Mouse (Mus musculus): ENCODE data around the gene Ubxn10. TPM values are rescaled to one million over a fixed set of nuclear protein-coding genes. Genes with fewer than 3 reads are reported as not detected.

Gene Ubxn10
- polyA plus RNA-seq (2015; fragmentation: Nextera tagmentation; extraction: Ambion mirVana), result 4.3 and 10.3 TPM in 2 replicates

DNA sequence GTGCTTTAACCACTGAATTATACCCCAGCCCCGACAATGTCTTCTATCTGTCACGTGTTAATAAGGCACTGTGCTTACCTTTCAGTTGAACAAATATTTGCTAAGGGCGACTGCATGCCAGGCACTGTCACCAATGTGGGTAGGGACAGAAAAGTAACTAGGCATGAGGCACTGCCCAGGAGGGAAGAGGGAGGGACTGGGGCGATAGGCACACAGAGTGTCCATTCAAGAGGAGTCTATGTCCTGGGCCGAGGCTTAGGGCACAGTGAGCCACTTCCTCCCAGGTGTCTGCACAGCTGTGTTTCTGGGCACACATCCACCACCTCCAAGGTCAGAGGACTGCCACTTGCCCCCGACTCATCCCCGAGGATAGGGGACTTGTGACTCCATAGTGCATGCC, at the start of gene Ubxn10:
Gene Ubxn10, minus strand, starts transcription at position 137 of the 400 bp plus-strand sequence.
- ATAC-seq (ENCODE audit: insufficient number of reproducible peaks, low FRiP score, low TSS enrichment, low read depth), result no peak
- H3K27ac ChIP-seq (replicated peaks), result no peak within 1 kb of the TSS

DNA sequence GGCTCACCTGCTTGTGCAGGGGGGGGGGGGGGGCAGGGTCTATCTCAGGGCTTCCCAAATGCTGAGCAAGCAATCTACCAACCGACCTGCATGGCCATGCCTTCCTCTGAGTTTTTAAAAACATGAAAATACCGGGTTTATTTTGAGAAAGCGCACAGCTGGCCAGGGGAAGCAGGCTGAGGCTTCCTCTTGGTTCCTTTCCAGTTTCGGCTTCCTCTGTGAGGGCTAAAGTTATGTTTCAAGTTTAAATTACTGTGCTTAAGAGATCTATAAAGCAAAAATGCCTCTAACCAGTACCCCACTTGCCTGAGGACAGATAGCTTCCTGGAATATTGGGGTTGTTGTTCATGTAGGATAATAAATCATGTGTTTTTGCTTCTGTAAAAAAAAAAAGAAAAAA, 49.2 kb upstream of the Ubxn10 start:
- 42% methylated on average over 4 of the region's 4 CpGs for WGBS
- Histone ChIP-seq H3K36me3 (no peaks in the 10 kb centered on the region), H3K4me1 (0 out of 2 replicates have a peak, but pooled peaks cover 4% of the 10 kb centered on the region), H3K9me3 (replicated peaks) (no peaks in the 10 kb centered on the region), H3K9ac (no peak overlapping the region), H3K4me2 (replicated peaks) (no peak overlapping the region), H3K27me3 (no peaks in the 10 kb centered on the region), H3K4me3 (replicated peaks) (no peak overlapping the region), H3K27ac (replicated peaks) (no peak overlapping the region)
- ATAC-seq (ENCODE audit: insufficient number of reproducible peaks, low FRiP score, low TSS enrichment, low read depth), result no peak

More for the DNA sequence above, at the start of gene Ubxn10:
- peaks cover 9% of the 10 kb centered on the region for H3K4me1 ChIP-seq
- 59% methylated on average over 7 of the region's 7 CpGs for WGBS
- no peaks in the 10 kb centered on the region for H3K27me3 ChIP-seq
- no peak within 1 kb of the TSS for H3K4me3 ChIP-seq (replicated peaks)
- no peak within 1 kb of the TSS for H3K4me2 ChIP-seq (replicated peaks)
- H3K36me3 ChIP-seq, result no peaks in the 10 kb centered on the region
- H3K9me3 ChIP-seq (replicated peaks), result no peaks in the 10 kb centered on the region
- H3K9ac ChIP-seq, result no peak within 1 kb of the TSS

GRCm38 (mm10) chr4:138785721-138786120, 48.8 kb upstream of the Ubxn10 start:
- Histone ChIP-seq H3K36me3 (no peaks in the 10 kb centered on the region), H3K9ac (no peak overlapping the region), H3K4me1 (0 out of 2 replicates have a peak, but pooled peaks cover 4% of the 10 kb centered on the region), H3K27ac (replicated peaks) (no peak overlapping the region), H3K9me3 (replicated peaks) (no peaks in the 10 kb centered on the region), H3K4me3 (replicated peaks) (no peak overlapping the region), H3K4me2 (replicated peaks) (no peak overlapping the region), H3K27me3 (no peaks in the 10 kb centered on the region)
- 61% methylated on average over 4 of the region's 4 CpGs for WGBS
- no peak for ATAC-seq (ENCODE audit: insufficient number of reproducible peaks, low FRiP score, low TSS enrichment, low read depth)

- Histone ChIP-seq H3K27ac (replicated peaks) (no peak overlapping the region), H3K27me3 (no peaks in the 10 kb centered on the region), H3K9ac (no peak overlapping the region), H3K4me1 (0 out of 2 replicates have a peak, but pooled peaks cover 4% of the 10 kb centered on the region), H3K36me3 (no peaks in the 10 kb centered on the region), H3K4me3 (replicated peaks) (no peak overlapping the region), H3K4me2 (replicated peaks) (no peak overlapping the region), H3K9me3 (replicated peaks) (no peaks in the 10 kb centered on the region)
- ATAC-seq (ENCODE audit: insufficient number of reproducible peaks, low FRiP score, low TSS enrichment, low read depth), result no peak
- 69% methylated on average over 6 of the region's 6 CpGs for WGBS
These were observed 45.1 kb upstream of the Ubxn10 start for GRCm38 (mm10) chr4:138782098-138782497.

DNA sequence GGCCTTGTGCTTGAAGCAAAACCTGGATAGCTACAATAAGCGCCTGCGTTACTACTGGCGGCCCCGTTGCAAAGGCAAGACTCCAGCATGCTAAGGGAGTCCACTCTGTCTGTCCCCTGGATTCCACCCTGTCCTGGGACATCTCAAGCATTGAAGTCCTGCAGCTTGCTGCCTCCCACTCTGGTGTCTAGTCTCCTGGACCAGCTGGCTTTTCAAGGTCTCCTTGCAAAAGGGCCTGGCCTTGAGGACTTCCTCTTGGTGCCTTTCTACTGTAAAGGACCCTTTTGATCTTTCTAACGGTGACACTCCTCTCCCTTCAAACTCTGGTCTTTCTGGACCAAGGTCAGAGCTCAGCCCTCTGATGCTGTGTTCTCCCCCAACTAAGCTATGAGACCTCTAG, 43.3 kb upstream of the Ubxn10 start:
- no peak overlapping the region for H3K4me3 ChIP-seq (replicated peaks)

DNA sequence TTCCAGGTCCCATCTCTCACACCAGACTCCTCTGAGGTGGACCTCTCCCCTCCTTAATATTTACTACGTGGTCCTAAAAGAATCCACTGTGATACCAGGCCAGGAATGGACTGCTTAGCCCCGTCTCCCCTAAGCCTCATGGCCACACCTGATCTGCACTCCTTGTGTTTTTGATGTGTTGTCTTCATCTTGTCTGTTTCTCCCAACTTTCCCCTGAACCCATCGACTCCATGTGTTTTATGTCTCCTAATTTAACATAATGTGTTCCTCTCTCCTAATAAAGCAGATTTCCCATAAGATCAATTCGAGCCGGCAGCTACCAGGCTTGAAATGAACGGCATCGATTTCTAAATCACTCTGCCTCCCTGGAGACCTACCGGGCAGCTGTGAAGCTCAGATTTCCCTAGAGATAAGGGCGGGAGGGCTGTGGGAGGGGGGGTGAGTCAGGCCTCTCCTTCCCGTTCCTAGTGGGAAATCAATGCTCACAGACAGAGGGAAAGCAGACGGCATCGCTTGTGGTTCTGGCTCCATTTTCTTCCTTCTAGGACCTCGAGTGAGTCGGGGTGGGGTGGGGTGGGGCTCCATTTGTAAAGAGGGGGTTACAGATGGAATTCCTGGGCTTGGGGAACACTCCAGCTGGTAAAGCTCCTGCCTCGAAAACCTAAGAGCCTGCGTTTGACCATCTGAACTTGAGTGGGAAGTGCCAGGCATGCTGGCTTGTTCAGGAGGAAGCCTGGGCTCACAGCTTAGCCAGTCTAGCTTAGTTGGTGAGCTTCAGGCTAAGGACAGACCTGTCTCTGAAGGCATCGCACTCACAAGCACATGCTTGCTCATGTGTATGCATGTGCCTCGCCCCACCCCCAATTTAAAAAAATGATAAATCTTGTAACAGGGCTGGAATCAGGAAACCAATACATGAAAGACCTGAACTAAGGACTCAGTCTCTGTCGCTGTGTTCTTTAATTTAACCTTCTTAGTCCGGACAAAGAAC, 40.7 kb upstream of the Ubxn10 start:
- Histone ChIP-seq H3K4me1 (no peaks in the 10 kb centered on the region), H3K4me3 (replicated peaks) (no peak overlapping the region), H3K9me3 (replicated peaks) (no peaks in the 10 kb centered on the region), H3K36me3 (no peaks in the 10 kb centered on the region), H3K27ac (replicated peaks) (no peak overlapping the region), H3K27me3 (no peaks in the 10 kb centered on the region), H3K4me2 (replicated peaks) (no peak overlapping the region), H3K9ac (no peak overlapping the region)
- ATAC-seq (ENCODE audit: insufficient number of reproducible peaks, low FRiP score, low TSS enrichment, low read depth), result no peak
- 26% methylated on average over 20 of the region's 20 CpGs for WGBS

More for the DNA sequence above, 43.3 kb upstream of the Ubxn10 start:
- Histone ChIP-seq H3K4me1 (no peaks in the 10 kb centered on the region), H3K27me3 (no peaks in the 10 kb centered on the region), H3K4me2 (replicated peaks) (no peak overlapping the region), H3K36me3 (no peaks in the 10 kb centered on the region), H3K27ac (replicated peaks) (no peak overlapping the region), H3K9me3 (replicated peaks) (no peaks in the 10 kb centered on the region), H3K9ac (no peak overlapping the region)
- ATAC-seq (ENCODE audit: insufficient number of reproducible peaks, low FRiP score, low TSS enrichment, low read depth), result no peak
- WGBS, result 87% methylated on average over 5 of the region's 5 CpGs

DNA sequence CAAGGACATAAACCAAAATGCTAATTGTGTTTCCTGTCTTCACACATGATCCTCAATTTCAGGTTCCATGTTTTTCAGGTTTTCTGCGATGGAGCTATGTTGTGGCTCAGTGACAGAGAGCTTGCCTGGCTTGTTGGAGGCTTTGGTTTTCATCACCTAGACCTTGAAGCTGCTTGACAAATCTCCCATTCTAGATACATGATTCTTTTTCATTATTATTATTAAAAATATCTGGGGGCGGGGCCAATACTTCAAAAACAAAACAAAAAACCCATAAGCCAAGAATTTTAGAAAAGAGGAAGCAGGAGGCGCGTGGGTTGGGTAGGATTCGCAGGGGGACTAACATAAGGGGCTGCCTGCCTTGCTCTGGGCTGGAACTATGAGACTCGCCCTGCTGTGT, 38.5 kb upstream of the Ubxn10 start, which contains the start of gene Pla2g2d:
Gene Pla2g2d, plus strand, starts transcription at position 301 of the 400 bp plus-strand sequence.
- Histone ChIP-seq H3K4me1 (no peaks in the 10 kb centered on the region), H3K9me3 (replicated peaks) (no peaks in the 10 kb centered on the region), H3K9ac (no peak within 1 kb of the TSS), H3K27ac (replicated peaks) (no peak within 1 kb of the TSS), H3K27me3 (0 out of 2 replicates have a peak, but pooled peaks cover 3% of the 10 kb centered on the region), H3K36me3 (no peaks in the 10 kb centered on the region), H3K4me3 (replicated peaks) (no peak within 1 kb of the TSS), H3K4me2 (replicated peaks) (no peak within 1 kb of the TSS)
- ATAC-seq (ENCODE audit: insufficient number of reproducible peaks, low FRiP score, low TSS enrichment, low read depth), result no peak
- 80% methylated on average over 6 of the region's 6 CpGs for WGBS

DNA sequence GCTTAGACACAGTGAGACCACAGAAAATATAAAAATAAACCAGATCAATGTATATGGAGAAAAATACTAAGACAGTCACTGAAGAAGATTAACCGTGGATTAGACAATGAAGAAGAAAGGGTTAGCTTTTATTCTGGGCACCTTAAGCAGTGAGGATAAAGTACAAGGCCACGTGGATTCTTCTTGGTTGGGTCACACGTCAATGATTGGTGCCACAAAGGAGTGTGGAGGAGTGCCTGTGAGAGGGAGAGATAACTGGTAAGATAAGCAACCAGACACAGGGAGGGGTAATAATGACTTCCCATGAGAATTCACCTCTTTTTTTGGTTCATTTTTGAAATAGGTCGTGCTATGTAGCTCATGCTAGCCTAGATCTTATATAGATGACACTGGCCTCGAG, 35.4 kb upstream of the Ubxn10 start:
- WGBS, result 70% methylated on average over 5 of the region's 5 CpGs

DNA sequence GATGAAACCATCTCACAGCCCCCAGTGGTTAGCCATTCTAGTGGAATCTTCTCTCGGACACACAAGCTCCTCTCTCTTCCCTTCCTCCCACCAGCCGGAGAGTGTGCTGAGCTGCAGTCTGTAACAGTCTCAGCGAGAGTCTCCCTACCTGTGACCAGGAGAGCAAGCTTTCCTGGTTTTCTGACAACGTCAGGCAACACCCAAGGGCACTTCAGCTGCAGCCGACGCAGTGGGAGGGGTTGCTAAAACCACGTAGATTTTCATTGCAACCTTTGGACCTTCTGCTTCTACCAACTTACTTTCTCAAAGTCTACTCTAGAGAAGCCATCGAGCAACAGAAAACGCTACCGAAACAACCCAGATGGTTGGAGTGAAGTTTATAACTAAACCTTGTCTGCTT, 35.0 kb upstream of the Ubxn10 start:
- 68% methylated on average over 10 of the region's 10 CpGs for WGBS
- Histone ChIP-seq H3K36me3 (no peaks in the 10 kb centered on the region), H3K9ac (no peak overlapping the region), H3K9me3 (replicated peaks) (no peaks in the 10 kb centered on the region), H3K27ac (replicated peaks) (no peak overlapping the region), H3K4me2 (replicated peaks) (no peak overlapping the region), H3K4me1 (no peaks in the 10 kb centered on the region), H3K4me3 (replicated peaks) (no peak overlapping the region), H3K27me3 (0 out of 2 replicates have a peak, but pooled peaks cover 3% of the 10 kb centered on the region)
- ATAC-seq (ENCODE audit: insufficient number of reproducible peaks, low FRiP score, low TSS enrichment, low read depth), result no peak

More for the DNA sequence above, 35.4 kb upstream of the Ubxn10 start:
- H3K4me2 ChIP-seq (replicated peaks), result no peak overlapping the region
- H3K4me1 ChIP-seq, result no peaks in the 10 kb centered on the region
- no peak overlapping the region for H3K27ac ChIP-seq (replicated peaks)
- H3K4me3 ChIP-seq (replicated peaks), result no peak overlapping the region
- H3K9me3 ChIP-seq (replicated peaks), result no peaks in the 10 kb centered on the region
- H3K9ac ChIP-seq, result no peak overlapping the region
- 0 out of 2 replicates have a peak, but pooled peaks cover 3% of the 10 kb centered on the region for H3K27me3 ChIP-seq
- ATAC-seq (ENCODE audit: insufficient number of reproducible peaks, low FRiP score, low TSS enrichment, low read depth), result no peak
- H3K36me3 ChIP-seq, result no peaks in the 10 kb centered on the region

GRCm38 (mm10) chr4:138762266-138762665, 25.3 kb upstream of the Ubxn10 start:
- H3K27me3 ChIP-seq, result no peaks in the 10 kb centered on the region
- no peak overlapping the region for H3K4me3 ChIP-seq (replicated peaks)
- H3K4me2 ChIP-seq (replicated peaks), result no peak overlapping the region
- H3K36me3 ChIP-seq, result no peaks in the 10 kb centered on the region
- H3K4me1 ChIP-seq, result no peaks in the 10 kb centered on the region
- no peaks in the 10 kb centered on the region for H3K9me3 ChIP-seq (replicated peaks)
- H3K27ac ChIP-seq (replicated peaks), result no peak overlapping the region
- 75% methylated on average over 9 of the region's 9 CpGs for WGBS
- no peak for ATAC-seq (ENCODE audit: insufficient number of reproducible peaks, low FRiP score, low TSS enrichment, low read depth)
- H3K9ac ChIP-seq, result no peak overlapping the region

- peak within 1 kb of the TSS; percentile 3; the same call in 1 of the 2 replicates for H3K4me3 ChIP-seq (replicated peaks)
- no peak for ATAC-seq (ENCODE audit: insufficient number of reproducible peaks, low FRiP score, low TSS enrichment, low read depth)
These were observed 20.4 kb upstream of the Ubxn10 start, which contains the start of gene Pla2g2f for GRCm38 (mm10) chr4:138757416-138757815. Gene Pla2g2f (minus strand): TSS chr4:138757626.

More at GRCm38 (mm10) chr4:138757416-138757815, 20.4 kb upstream of the Ubxn10 start, which contains the start of gene Pla2g2f:
- no peaks in the 10 kb centered on the region for H3K9me3 ChIP-seq (replicated peaks)
- H3K27ac ChIP-seq (replicated peaks), result peak within 1 kb of the TSS; percentile 51
- WGBS, result 68% methylated on average over 8 of the region's 8 CpGs
- H3K9ac ChIP-seq, result no peak within 1 kb of the TSS
- H3K4me2 ChIP-seq (replicated peaks), result no peak within 1 kb of the TSS
- H3K27me3 ChIP-seq, result no peaks in the 10 kb centered on the region
- H3K36me3 ChIP-seq, result no peaks in the 10 kb centered on the region
- peaks cover 9% of the 10 kb centered on the region; the same call in 1 of the 2 replicates for H3K4me1 ChIP-seq
